In genomic region chr1:170006516-170006915, GRCm38 (mm10) we compare ENCODE assay signal across 8 mouse cellular contexts. TPM values are rescaled to one million over a fixed set of nuclear protein-coding genes. Genes with fewer than 3 reads are reported as not detected.
A peak's percentile ranks its signal among the peaks of the same experiment; 100 is the strongest.
DNase-seq lines count a peak whose midpoint lies in the region; ATAC-seq and TF ChIP-seq lines count a peak whose summit lies in the region.

No protein-coding gene starts in this region.

- peak overlapping the region; percentile 38; the same call in 1 of the 2 replicates for H3K4me2 ChIP-seq in CH12.LX (ENCODE audit: insufficient read depth, low read depth, poor library complexity, severe bottlenecking)
- peak overlapping the region; percentile 1; the same call in 1 of the 2 replicates for H3K4me2 ChIP-seq in heart, embryonic 16.5 days (ENCODE audit: low read depth, low read length)
- no peak overlapping the region for H3K4me2 ChIP-seq in hindbrain, postnatal 0 days (ENCODE audit: low read depth, low read length)

- DNase-seq in CH12.LX (ENCODE audit: extremely low read depth) (no peak), MN1 (ENCODE audit: low spot score) (no peak)
- peak; percentile 13 for DNase-seq in embryonic facial prominence, embryonic 10.5 days (ENCODE audit: low spot score)
- DNase-seq in lung, adult 18-20 months = peak; percentile 64 to 75
- DNase-seq in hindbrain, postnatal 0 days (ENCODE audit: low spot score) = no peak
- no peak for DNase-seq in cerebellum, postnatal 36 days
- DNase-seq in layer of hippocampus, postnatal 36 days = no peak

- H3K4me1 ChIP-seq in CH12.LX (ENCODE audit: control insufficient read depth in 1 of 2, insufficient read depth in 2 of 2) = peaks cover 7 to 30% of the 10 kb centered on the region in 2 experiments
- H3K4me1 ChIP-seq in embryonic facial prominence, embryonic 10.5 days = no peaks in the 10 kb centered on the region
- peaks cover 5% of the 10 kb centered on the region for H3K4me1 ChIP-seq in heart, embryonic 16.5 days (ENCODE audit: control insufficient read depth, insufficient read depth, low read length)
- H3K4me1 ChIP-seq in hindbrain, postnatal 0 days (ENCODE audit: insufficient read depth, low read length) = no peaks in the 10 kb centered on the region

- in situ Hi-C loops in CH12.LX (cut with MboI; ENCODE audit: low pct_ligation_motif_present, low pct_unique_long_range_greater_than_20kb, low sequenced_read_pairs) = no loop called here

- WGBS in embryonic facial prominence, embryonic 10.5 days = 59% methylated on average over 5 of the region's 5 CpGs
- 24% methylated on average over 5 of the region's 5 CpGs for WGBS in heart, embryonic 16.5 days
- WGBS in hindbrain, postnatal 0 days = 71% methylated on average over 5 of the region's 5 CpGs

- no peak for TF ChIP-seq CTCF in CH12.LX (conservative IDR thresholded peaks at IDR 0.05 in 1 of 2, IDR thresholded peaks at IDR 0.05 in 1 of 2; ENCODE audit: low read depth in 2 of 2, low read length in 2 of 2)
- no peak for TF ChIP-seq CTCF in hindbrain, postnatal 0 days (IDR thresholded peaks at IDR 0.05; ENCODE audit: low read depth)

- H3K9me3 ChIP-seq in CH12.LX (replicated peaks; ENCODE audit: low read length) = no peaks in the 10 kb centered on the region
- H3K9me3 ChIP-seq in embryonic facial prominence, embryonic 10.5 days = no peaks in the 10 kb centered on the region
- no peaks in the 10 kb centered on the region for H3K9me3 ChIP-seq in heart, embryonic 16.5 days (replicated peaks; ENCODE audit: control insufficient read depth, low read length)
- H3K9me3 ChIP-seq in hindbrain, postnatal 0 days (ENCODE audit: low read length) = no peaks in the 10 kb centered on the region

- no peak overlapping the region for H3K27ac ChIP-seq in CH12.LX (ENCODE audit: insufficient read depth, low read depth)
- no peak overlapping the region for H3K27ac ChIP-seq in embryonic facial prominence, embryonic 10.5 days (replicated peaks)
- H3K27ac ChIP-seq in heart, embryonic 16.5 days (ENCODE audit: low read length) = peak overlapping the region; percentile 9; the same call in 1 of the 2 replicates
- no peak overlapping the region for H3K27ac ChIP-seq in hindbrain, postnatal 0 days

- no peak for TF ChIP-seq POLR2A in CH12.LX (IDR thresholded peaks at IDR 0.05; ENCODE audit: low read depth, low read length)

- no peak for TF ChIP-seq EP300 in CH12.LX (IDR thresholded peaks at IDR 0.05; ENCODE audit: low read length)

- dilution Hi-C loops in CH12.LX (cut with MboI; ENCODE audit: extremely low pct_ligation_motif_present, extremely low pct_unique_long_range_greater_than_20kb, low sequenced_read_pairs) = no loop called here

- no peak overlapping the region for H3K9ac ChIP-seq in CH12.LX (ENCODE audit: insufficient read depth, low read depth)
- H3K9ac ChIP-seq in heart, embryonic 16.5 days (ENCODE audit: low read length) = no peak overlapping the region
- no peak overlapping the region for H3K9ac ChIP-seq in hindbrain, postnatal 0 days (replicated peaks; ENCODE audit: low read length)

- peak; percentile 53; the same call in 1 of the 2 replicates for ATAC-seq in heart, embryonic 16.5 days (replicated peaks; ENCODE audit: extremely low read depth, insufficient read depth, low FRiP score)
- ATAC-seq in hindbrain, postnatal 0 days = no peak

- H3K4me3 ChIP-seq in CH12.LX (replicated peaks in 1 of 3; ENCODE audit: low read depth in 2 of 3, low read length in 2 of 3, poor library complexity in 1 of 3) = no peak overlapping the region
- no peak overlapping the region for H3K4me3 ChIP-seq in embryonic facial prominence, embryonic 10.5 days
- H3K4me3 ChIP-seq in heart, embryonic 16.5 days (ENCODE audit: low read length) = no peak overlapping the region
- H3K4me3 ChIP-seq in hindbrain, postnatal 0 days (ENCODE audit: low read length) = no peak overlapping the region

- peaks cover 3% of the 10 kb centered on the region for H3K27me3 ChIP-seq in CH12.LX (replicated peaks)
- H3K27me3 ChIP-seq in embryonic facial prominence, embryonic 10.5 days (replicated peaks; ENCODE audit: low read depth, poor library complexity, severe bottlenecking) = no peaks in the 10 kb centered on the region
- no peaks in the 10 kb centered on the region for H3K27me3 ChIP-seq in heart, embryonic 16.5 days (ENCODE audit: control insufficient read depth, insufficient read depth, low read length)
- no peaks in the 10 kb centered on the region for H3K27me3 ChIP-seq in hindbrain, postnatal 0 days (ENCODE audit: insufficient read depth, low read length)

- TF ChIP-seq RAD21 in CH12.LX (IDR thresholded peaks at IDR 0.05; ENCODE audit: low read depth, low read length) = no peak

- H3K79me2 ChIP-seq in CH12.LX (replicated peaks; ENCODE audit: control insufficient read depth, extremely low read depth, insufficient read depth, poor library complexity, severe bottlenecking) = no peaks in the 10 kb centered on the region

- no peaks in the 10 kb centered on the region for H3K36me3 ChIP-seq in CH12.LX (replicated peaks in 1 of 2; ENCODE audit: control insufficient read depth in 1 of 2, insufficient read depth in 1 of 2, low read length in 1 of 2)
- peaks cover 44% of the 10 kb centered on the region for H3K36me3 ChIP-seq in embryonic facial prominence, embryonic 10.5 days (replicated peaks)
- H3K36me3 ChIP-seq in heart, embryonic 16.5 days (ENCODE audit: control insufficient read depth, insufficient read depth) = 0 out of 2 replicates have a peak, but pooled peaks cover 2% of the 10 kb centered on the region
- no peaks in the 10 kb centered on the region for H3K36me3 ChIP-seq in hindbrain, postnatal 0 days (ENCODE audit: insufficient read depth, low read length)

TF ChIP-seq in CH12.LX, 34 proteins besides CTCF, POLR2A, EP300 and RAD21:
- TF ChIP-seq HCFC1 (IDR thresholded peaks at IDR 0.05; ENCODE audit: low read depth, low read length) = no peak
- TF ChIP-seq TCF12 (IDR thresholded peaks at IDR 0.05; ENCODE audit: low read depth, low read length) = no peak
- no peak for TF ChIP-seq JUN (IDR thresholded peaks at IDR 0.05; ENCODE audit: insufficient read depth, low read depth, low read length)
- no peak for TF ChIP-seq ETS1 (conservative IDR thresholded peaks at IDR 0.05; ENCODE audit: low read depth, low read length)
- TF ChIP-seq UBTF (IDR thresholded peaks at IDR 0.05; ENCODE audit: low read depth, low read length) = no peak
- TF ChIP-seq TBP (conservative IDR thresholded peaks at IDR 0.05; ENCODE audit: low read depth, low read length) = no peak
- no peak for TF ChIP-seq SIN3A (IDR thresholded peaks at IDR 0.05; ENCODE audit: low read length)

RNA-seq across cellular contexts. Expression of gene Hsd17b7, which starts 37.5 kb away (rescaled TPM):
- total RNA-seq in CH12.LX (2012; rRNA removed) = 7.5 and 9.4 TPM in 2 replicates
- total RNA-seq in CH12.LX (2014; rRNA removed) = 21.4 and 29.7 TPM in 2 replicates
- 12.3 and 13.9 TPM in 2 replicates for polyA plus RNA-seq in CH12.LX (2012; ENCODE audit: insufficient read length, low read depth)
- 23.4 and 24.7 TPM in 2 replicates for polyA plus RNA-seq in embryonic facial prominence, embryonic 10.5 days (2016; fragmentation: Nextera tagmentation; extraction: Ambion mirVana)
- 17.3 and 17.7 TPM in 2 replicates for polyA plus RNA-seq in heart, embryonic 16.5 days (2015; fragmentation: Nextera tagmentation; extraction: Ambion mirVana)
- 23.2 and 29.4 TPM in 2 replicates for total RNA-seq in hindbrain, postnatal 0 days (2014; rRNA removed)
- polyA plus RNA-seq in hindbrain, postnatal 0 days (2015; fragmentation: Nextera tagmentation; extraction: Ambion mirVana) = 23.8 and 27.9 TPM in 2 replicates
- 10 to 100 TPM; 15.0 to 15.4 TPM for total RNA-seq in layer of hippocampus, postnatal 36 days (2021)

Comparison
In these comparisons a context has a peak if more than half of its experiments do, and no peak if none do; other contexts are left out.
1. DNase-seq: peak in embryonic facial prominence, embryonic 10.5 days (single experiment) and lung, adult 18-20 months (2 of 2); none in CH12.LX (single experiment), hindbrain, postnatal 0 days (single experiment), MN1 (single experiment), cerebellum, postnatal 36 days (0 of 2) and layer of hippocampus, postnatal 36 days (0 of 2).